Mouse (Mus musculus) kidney, adult 18-20 months (tissue): ENCODE measurements around the gene Gpr37l1.

Experiments used
- DNase-seq: peaks from one replicate; pipeline ENCODE4 v3.0.0; 2021

Gene Gpr37l1

DNA sequence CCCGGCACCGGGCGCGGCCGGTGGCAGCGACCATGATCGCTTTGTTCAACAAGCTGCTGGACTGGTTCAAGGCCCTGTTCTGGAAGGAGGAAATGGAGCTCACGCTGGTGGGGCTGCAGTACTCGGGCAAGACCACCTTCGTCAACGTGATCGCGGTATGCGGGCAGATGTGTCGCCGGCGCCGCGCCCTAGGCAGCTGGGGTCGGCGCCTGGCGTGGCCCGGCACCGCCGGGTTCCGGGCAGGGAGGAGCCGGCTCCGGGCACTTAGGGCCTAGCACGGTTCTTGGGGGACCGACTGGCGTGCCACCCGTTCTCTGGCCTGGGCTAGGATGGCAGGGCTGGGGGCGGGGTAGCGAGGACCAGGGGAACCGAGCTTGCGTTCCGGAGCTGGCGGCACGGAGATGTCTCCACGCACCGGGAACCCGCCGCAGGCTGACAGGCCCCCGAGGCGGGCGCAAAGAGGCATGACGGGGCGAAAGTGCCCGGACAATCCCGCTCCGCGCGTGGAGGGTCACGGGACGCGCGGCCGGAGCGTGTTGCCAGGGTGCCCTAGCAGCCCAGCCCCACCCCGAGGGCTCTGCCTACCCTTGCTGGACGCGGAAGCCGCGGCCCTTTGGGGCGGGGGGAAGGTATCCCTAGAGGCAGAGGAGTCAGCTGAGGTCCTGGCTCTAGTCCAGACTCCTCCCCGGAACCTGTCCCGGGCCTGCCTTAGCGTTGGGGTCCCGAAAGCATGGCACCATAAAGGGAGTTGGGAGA lies 20.4 kb downstream of the Gpr37l1 start:
- DNase-seq, result peak; percentile 90

- peak; percentile 84 for DNase-seq
These were observed 21.2 kb downstream of the Gpr37l1 start, which contains the start of gene Arl8a for GRCm38 (mm10) chr1:135146077-135146945. Gene Arl8a (plus strand): TSS chr1:135146824.

DNA sequence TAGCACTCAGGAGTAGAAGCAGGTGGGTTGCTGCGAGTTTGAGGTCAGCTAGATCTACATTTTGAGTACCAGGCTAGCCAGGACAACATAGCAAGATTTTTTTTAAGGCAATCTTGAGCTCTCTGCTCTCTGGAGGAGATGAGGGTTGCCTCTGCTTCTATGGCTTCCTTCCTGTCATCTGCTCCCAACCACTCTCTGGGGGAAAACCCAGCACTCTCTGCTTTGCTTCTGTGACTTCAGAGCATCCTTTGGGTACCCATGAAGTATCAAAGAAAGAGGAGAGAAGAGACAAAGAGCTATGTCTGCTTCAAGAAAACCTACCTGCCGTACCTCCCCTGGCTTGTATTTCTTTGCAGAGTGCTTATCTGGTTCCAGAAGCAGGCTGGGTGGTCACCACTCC lies 23.5 kb downstream of the Gpr37l1 start:
- no peak for DNase-seq

- no peak for DNase-seq
These were observed 25.0 kb downstream of the Gpr37l1 start for GRCm38 (mm10) chr1:135142452-135142851.

DNA sequence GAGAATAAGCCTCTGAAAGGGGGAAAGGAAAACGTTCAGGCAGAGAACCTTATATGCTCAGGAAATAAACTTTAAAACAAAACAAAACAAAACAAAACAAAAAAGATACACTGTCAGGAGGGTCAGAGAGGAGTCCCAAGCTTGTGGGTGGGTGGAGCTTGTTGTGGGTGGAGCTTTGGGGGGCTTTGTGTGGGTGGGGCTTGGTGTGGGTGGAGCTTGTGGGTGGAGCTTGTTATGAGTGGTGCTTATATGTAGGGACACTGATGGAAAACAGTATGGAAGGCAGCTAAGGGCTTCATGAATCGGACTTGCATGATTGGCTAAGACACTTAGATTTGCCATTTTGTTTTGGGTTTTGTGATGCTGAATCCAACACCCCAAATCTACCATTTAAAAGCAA lies 27.6 kb downstream of the Gpr37l1 start:
- DNase-seq, result no peak

GRCm38 (mm10) chr1:135136500-135136899 lies 31.0 kb downstream of the Gpr37l1 start:
- peak; percentile 73 for DNase-seq

DNA sequence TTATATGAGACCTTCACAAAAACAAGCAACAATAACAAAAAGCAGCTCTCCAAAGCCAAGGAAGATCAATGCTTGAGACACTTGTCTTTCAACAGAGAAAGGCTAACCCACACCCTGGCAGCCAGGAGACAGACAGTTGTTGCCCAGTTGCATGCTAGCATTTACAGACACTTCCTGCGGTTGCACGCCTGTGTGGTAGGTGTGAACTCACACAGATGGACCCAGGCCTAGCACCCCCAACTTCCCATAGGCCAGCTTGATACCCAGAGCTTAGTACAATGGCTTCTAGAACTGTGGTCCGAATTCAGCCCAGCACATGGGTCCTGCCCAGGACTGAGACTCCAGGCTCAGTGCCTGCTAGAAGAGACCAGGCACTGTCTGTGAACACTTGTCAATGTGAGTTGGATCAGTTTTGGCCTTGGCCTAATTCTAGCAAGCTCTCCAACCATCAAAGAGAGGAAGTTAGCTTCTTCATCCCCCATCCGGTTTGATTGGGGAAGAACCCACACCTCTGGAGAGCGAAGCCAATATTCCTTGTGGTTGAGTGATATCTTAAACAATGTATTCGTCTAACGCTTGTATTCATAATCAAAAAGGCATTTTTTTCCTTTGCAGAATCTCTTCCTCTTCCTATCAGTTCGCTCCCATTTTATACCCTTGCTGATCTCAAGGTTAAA lies 32.2 kb downstream of the Gpr37l1 start:
- DNase-seq, result no peak

DNA sequence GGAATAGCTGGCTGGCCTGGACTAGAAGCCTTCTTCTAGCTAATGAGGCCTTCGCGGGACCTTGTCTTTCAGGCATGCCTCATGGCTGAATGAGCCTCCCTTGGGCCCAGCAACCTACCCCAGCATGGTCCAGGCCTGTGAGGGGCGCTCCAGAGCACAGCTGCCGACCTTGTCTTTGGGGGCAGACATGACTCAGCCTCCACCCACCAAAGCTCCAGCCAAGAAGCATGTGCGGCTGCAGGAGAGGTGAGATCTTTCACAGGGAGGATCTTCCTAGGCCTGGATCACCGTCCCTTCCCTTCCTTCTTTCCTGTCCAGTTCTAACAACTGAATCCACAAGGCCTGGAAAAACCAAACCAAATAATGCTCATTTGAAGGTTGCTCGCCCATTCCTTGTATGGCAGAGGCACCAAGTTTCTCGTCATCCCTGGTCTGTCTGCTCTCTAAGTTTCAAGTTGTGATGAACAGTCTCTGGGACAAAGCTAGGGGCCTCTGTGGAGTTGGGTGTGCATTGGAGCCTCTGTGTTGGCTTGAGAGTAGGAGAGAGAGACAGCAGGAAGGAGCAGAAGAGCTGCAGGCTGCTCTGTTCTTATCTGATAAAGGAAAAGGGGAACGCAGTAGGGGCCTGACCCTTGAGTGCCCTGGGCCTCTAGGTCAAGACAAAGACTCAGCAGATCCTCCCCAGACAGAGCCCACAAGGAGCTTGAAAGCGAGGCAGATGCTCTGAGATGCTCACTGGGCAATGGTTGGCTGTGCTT lies 33.6 kb downstream of the Gpr37l1 start:
- DNase-seq, result no peak

GRCm38 (mm10) chr1:135132893-135133369 lies 34.5 kb downstream of the Gpr37l1 start:
- DNase-seq, result no peak

- DNase-seq, result peak; percentile 60
These were observed 35.0 kb downstream of the Gpr37l1 start, which contains the start of gene Ptpn7 for GRCm38 (mm10) chr1:135132473-135132872. Gene Ptpn7 (plus strand): TSS chr1:135132700.

- no peak for DNase-seq
These were observed 35.9 kb downstream of the Gpr37l1 start for GRCm38 (mm10) chr1:135131560-135131959.

DNA sequence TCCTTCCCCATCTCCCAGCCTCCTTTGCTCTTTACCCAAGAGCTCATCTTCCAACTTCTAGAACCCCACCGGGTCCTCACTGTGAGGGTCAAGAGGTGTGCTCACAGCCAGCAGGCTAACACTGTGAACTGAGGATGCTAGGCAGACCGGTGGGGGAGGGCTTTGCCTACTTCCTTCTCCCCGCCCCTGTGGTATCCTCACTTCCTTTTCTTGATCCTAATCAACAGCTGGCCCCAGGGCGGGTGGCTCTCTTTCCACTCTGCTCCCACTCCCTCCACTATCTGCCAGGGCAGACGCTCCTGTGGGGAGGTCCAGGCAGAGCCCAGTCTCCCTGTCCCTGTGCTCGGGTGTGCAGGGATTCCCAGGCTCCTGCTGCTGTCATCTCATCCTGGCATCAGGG lies 36.4 kb downstream of the Gpr37l1 start:
- no peak for DNase-seq

DNA sequence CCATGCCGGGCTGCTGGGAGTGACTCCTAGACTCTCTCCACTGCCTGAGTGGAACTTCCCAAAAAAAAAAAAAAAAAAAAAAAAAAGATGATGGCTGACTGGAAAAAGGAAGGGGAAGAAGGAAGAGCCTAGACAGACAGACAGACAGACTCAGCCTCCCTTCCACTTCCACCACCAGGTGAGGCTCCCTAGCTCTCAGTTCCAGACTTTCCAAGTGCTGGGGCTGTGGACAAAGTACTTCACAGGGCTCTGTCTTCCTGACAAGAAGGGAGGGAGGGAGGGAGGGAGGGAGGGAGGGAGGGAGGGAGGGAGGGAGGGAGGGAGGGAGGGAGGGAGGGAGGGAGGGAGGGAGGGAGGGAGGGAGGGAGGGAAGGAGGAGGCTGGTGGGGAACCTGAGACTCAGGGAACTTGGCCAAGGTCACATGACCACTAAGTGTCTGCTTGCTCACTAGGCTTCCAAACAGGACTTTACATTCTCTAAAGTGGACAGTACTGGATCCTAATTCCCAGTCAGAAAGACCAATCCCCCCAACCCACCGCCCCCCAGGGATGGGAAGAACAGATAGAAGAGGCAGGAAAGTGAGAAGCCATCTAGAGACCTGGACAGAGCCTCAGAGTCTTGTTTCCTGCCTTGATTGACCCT lies 37.0 kb downstream of the Gpr37l1 start:
- DNase-seq, result no peak

GRCm38 (mm10) chr1:135129543-135130183 lies 37.8 kb downstream of the Gpr37l1 start:
- no peak for DNase-seq

- no peak for DNase-seq
These were observed 38.5 kb downstream of the Gpr37l1 start for GRCm38 (mm10) chr1:135128986-135129385.

DNA sequence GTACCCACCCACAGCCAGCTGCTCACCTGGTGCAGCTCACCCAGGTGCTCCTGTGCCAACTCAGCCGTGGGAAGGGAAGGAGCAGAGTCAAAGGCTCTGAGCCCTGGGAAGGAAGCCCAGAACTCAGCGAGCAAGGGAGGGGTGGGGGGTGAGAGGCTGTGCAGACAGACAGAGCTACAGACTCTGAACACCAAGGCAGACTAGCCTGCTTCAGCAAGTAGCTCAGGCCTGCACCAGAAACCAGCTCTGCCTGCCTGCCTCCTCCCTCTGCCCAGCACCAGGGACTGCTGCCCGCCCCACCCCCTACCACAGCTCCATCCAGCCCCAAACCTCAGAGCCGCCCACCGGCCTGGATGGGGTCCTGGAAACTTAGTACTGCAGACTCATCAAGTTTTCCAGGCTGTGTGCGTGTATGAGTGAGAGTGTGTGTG lies 39.5 kb downstream of the Gpr37l1 start:
- no peak for DNase-seq

DNA sequence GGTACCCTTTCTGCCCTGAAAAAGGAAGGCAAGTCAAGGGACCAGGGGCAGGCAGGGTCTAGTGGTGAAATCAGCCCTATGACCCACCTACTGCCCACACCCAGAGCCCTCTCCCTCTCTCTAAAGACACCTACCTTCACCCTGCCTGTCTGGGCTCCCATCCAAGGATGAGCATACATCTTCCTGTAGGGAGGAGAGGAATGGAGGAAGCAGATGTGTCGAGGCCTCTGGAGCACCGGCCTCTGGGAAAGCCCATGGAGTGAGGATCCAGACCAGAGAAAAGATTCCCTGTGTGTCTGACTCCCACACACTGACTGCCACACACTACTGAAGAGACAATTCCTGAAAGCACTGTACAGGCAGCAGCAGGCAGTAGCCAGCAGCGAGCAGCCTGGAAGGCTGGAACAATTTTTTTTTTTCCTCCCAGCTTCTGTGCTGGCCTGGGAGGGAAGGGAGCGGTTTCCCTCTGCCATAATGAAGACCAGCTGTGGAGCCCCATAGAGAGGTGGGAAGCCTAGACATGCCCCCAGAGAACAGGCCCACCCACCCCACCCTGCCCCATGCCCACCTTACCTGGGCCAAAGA lies 40.9 kb downstream of the Gpr37l1 start:
- no peak for DNase-seq

DNA sequence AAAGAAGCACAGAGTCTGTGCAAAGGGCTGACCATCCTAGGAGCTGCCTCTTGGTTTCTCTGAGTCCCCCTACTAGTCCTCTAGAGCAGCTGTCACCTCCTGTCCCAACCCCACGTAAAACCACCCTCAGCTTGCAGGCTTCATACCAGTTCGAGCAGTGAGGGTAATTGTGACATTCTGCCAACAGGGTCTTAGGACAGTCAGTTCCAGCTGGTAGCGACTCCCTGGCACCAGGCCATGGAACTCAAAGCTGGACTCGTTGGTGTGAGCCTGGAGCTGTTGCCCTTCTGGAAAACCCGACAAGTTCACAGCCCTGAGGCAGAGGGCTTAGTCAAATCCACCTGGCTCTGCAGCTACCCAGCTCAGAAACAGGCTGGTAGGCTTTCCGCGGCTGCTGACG lies 41.5 kb downstream of the Gpr37l1 start:
- DNase-seq, result peak; percentile 38

GRCm38 (mm10) chr1:135124573-135125363 lies 42.7 kb downstream of the Gpr37l1 start:
- DNase-seq, result no peak

GRCm38 (mm10) chr1:135112661-135113060 lies 54.8 kb downstream of the Gpr37l1 start:
- peak; percentile 51 for DNase-seq
